Comparison of ENCODE assay signal across 13 mouse cellular contexts in genomic region chr4:55960063-55960462, GRCm38 (mm10).
A peak's percentile ranks its signal among the peaks of the same experiment; 100 is the strongest.
DNase-seq lines count a peak whose midpoint lies in the region; ATAC-seq lines count a peak whose summit lies in the region.
"Had no signal": no experiment of that assay in that cellular context is flagged by ENCODE, and none has a peak within 500 bp of the region (broad histone marks: within the 10 kb centered on the region; RNA-seq: fewer than 3 reads in every experiment).

No protein-coding gene starts in this region.

- DNase-seq in frontal cortex, postnatal 10 days (ENCODE audit: low spot score in 2 of 2), result no peak
- DNase-seq in adipocyte (ENCODE audit: low spot score), result peak; percentile 85
- DNase-seq in fat pad, adult 2 months (ENCODE audit: extremely low read depth, low read depth, low spot score), result peak; percentile 65
- no peak for DNase-seq in layer of hippocampus, postnatal 25 days (ENCODE audit: extremely low spot score in 1 of 2, low spot score in 1 of 2)
- DNase-seq in ovary, postnatal 14 days (ENCODE audit: low spot score), result no peak
- DNase-seq: cerebellum, adult 11 months; gastrocnemius, postnatal 14 days; liver, embryonic 13.5 days; right cerebral cortex, postnatal 25 days had no signal

- 0 out of 2 replicates have a peak, but pooled peaks have one; percentile 9 for ATAC-seq in frontal cortex, adult (ENCODE audit: low TSS enrichment)
- peak; percentile 80 for ATAC-seq in megakaryocyte, adult 5-6 weeks (ENCODE audit: poor library complexity, severe bottlenecking)
- ATAC-seq in megakaryocyte-erythroid progenitor cell, adult 5-6 weeks (replicated peaks; ENCODE audit: low FRiP score, low TSS enrichment, poor library complexity, severe bottlenecking), result no peak
- ATAC-seq: forebrain, embryonic 16.5 days had no signal

Comparison
In these comparisons a context has a peak if more than half of its experiments do, and no peak if none do; other contexts are left out.
1. DNase-seq: peak in adipocyte (single experiment) and fat pad, adult 2 months (single experiment); none in frontal cortex, postnatal 10 days (0 of 2), layer of hippocampus, postnatal 25 days (0 of 2) and ovary, postnatal 14 days (single experiment).